Mouse (Mus musculus) right cerebral cortex, postnatal 4 days (tissue): ENCODE measurements around the gene Camk2g.

Source experiments
- DNase-seq: peaks from one replicate; pipeline ENCODE4 v3.0.0-alpha.2; 2022

Gene Camk2g

GRCm38 (mm10) chr14:20793758-20794531 is at the start of gene Camk2g:
TSS of gene Camk2g (minus strand) at chr14:20794088.
- DNase-seq, result peak; percentile 81

- DNase-seq, result no peak
Observed at GRCm38 (mm10) chr14:20842629-20843028, 48.7 kb upstream of the Camk2g start.

GRCm38 (mm10) chr14:20841526-20841925 is 47.6 kb upstream of the Camk2g start:
- DNase-seq, result no peak

GRCm38 (mm10) chr14:20837681-20838080 is 43.8 kb upstream of the Camk2g start:
- DNase-seq, result no peak

GRCm38 (mm10) chr14:20836905-20837376 is 43.1 kb upstream of the Camk2g start:
- DNase-seq, result peak; percentile 23

- peak; percentile 21 for DNase-seq
Observed at GRCm38 (mm10) chr14:20836171-20836904, 42.5 kb upstream of the Camk2g start, which contains the start of gene Plau. TSS of gene Plau (plus strand) at chr14:20836660.

- DNase-seq, result no peak
Observed at GRCm38 (mm10) chr14:20834136-20834535, 40.2 kb upstream of the Camk2g start.

- DNase-seq, result no peak
Observed at GRCm38 (mm10) chr14:20833525-20833924, 39.6 kb upstream of the Camk2g start.

GRCm38 (mm10) chr14:20831915-20832314 is 38.0 kb upstream of the Camk2g start:
- no peak for DNase-seq

- DNase-seq, result no peak
Observed at GRCm38 (mm10) chr14:20831141-20831910, 37.4 kb upstream of the Camk2g start.

GRCm38 (mm10) chr14:20829523-20830366 is 35.9 kb upstream of the Camk2g start:
- DNase-seq, result no peak

GRCm38 (mm10) chr14:20828524-20828923 is 34.6 kb upstream of the Camk2g start:
- no peak for DNase-seq

GRCm38 (mm10) chr14:20827491-20827890 is 33.6 kb upstream of the Camk2g start:
- no peak for DNase-seq

- no peak for DNase-seq
Observed at GRCm38 (mm10) chr14:20827061-20827460, 33.2 kb upstream of the Camk2g start.

- no peak for DNase-seq
Observed at GRCm38 (mm10) chr14:20825516-20825915, 31.6 kb upstream of the Camk2g start.

GRCm38 (mm10) chr14:20824517-20824916 is 30.6 kb upstream of the Camk2g start:
- DNase-seq, result no peak

GRCm38 (mm10) chr14:20815448-20815847 is 21.6 kb upstream of the Camk2g start:
- no peak for DNase-seq

GRCm38 (mm10) chr14:20811779-20812406 is 18.0 kb upstream of the Camk2g start:
- no peak for DNase-seq

GRCm38 (mm10) chr14:20811236-20811635 is 17.3 kb upstream of the Camk2g start:
- DNase-seq, result no peak

- DNase-seq, result no peak
Observed at GRCm38 (mm10) chr14:20809820-20810219, 15.9 kb upstream of the Camk2g start.

- no peak for DNase-seq
Observed at GRCm38 (mm10) chr14:20809349-20809748, 15.5 kb upstream of the Camk2g start.
